In genomic region chr11:90250730-90251129, GRCm38 (mm10) we compare ENCODE assay signal across 9 mouse cellular contexts. TPM values are rescaled to one million over a fixed set of nuclear protein-coding genes. Genes with fewer than 3 reads are reported as not detected.
DNase-seq lines count a peak whose midpoint lies in the region; ATAC-seq and TF ChIP-seq lines count a peak whose summit lies in the region.
"Had no signal": no experiment of that assay in that cellular context is flagged by ENCODE, and none has a peak within 500 bp of the region (broad histone marks: within the 10 kb centered on the region; RNA-seq: fewer than 3 reads in every experiment).

No protein-coding gene starts in this region.

- no peaks in the 10 kb centered on the region for H3K9me3 ChIP-seq in neural tube, embryonic 11.5 days (ENCODE audit: control insufficient read depth, low read length)
- no peaks in the 10 kb centered on the region for H3K9me3 ChIP-seq in limb, embryonic 13.5 days

- 82% methylated on average over 7 of the region's 7 CpGs for WGBS in neural tube, embryonic 11.5 days
- WGBS in limb, embryonic 13.5 days, result 70% methylated on average over 7 of the region's 7 CpGs
- WGBS in small intestine, adult 2 months, result 14% methylated on average over 7 of the region's 7 CpGs

- DNase-seq in CD4-positive, CD25-positive, alpha-beta regulatory T cell, adult 2 months (ENCODE audit: low read depth, low spot score), result peak; percentile 46
- DNase-seq in neural tube, embryonic 11.5 days (ENCODE audit: low spot score), result no peak
- DNase-seq in neural tube, embryonic 10.5 days (ENCODE audit: extremely low spot score, low spot score), result no peak
- no peak for DNase-seq in left cerebral cortex, postnatal 4 days
- DNase-seq in cerebellum, adult 9-11 months, result no peak
- DNase-seq: right cerebral cortex, postnatal 4 days had no signal

- peak overlapping the region; percentile 55 for H3K4me2 ChIP-seq in neural tube, embryonic 11.5 days (ENCODE audit: low read depth)
- H3K4me2 ChIP-seq in limb, embryonic 13.5 days (replicated peaks), result peak overlapping the region; percentile 86

- H3K4me3 ChIP-seq in neural tube, embryonic 11.5 days (ENCODE audit: low read depth, low read length), result peak overlapping the region; percentile 65
- H3K4me3 ChIP-seq in limb, embryonic 13.5 days, result peak overlapping the region; percentile 86
- no peak overlapping the region for H3K4me3 ChIP-seq in small intestine, adult 2 months (ENCODE audit: low read depth, low read length)

- H3K27me3 ChIP-seq in neural tube, embryonic 11.5 days (ENCODE audit: control insufficient read depth, insufficient read depth, low read length), result no peaks in the 10 kb centered on the region
- H3K27me3 ChIP-seq in limb, embryonic 13.5 days, result no peaks in the 10 kb centered on the region
- no peaks in the 10 kb centered on the region for H3K27me3 ChIP-seq in small intestine, adult 2 months (ENCODE audit: control insufficient read depth, insufficient read depth, low read length)

- TF ChIP-seq POLR2A in small intestine, adult 2 months (IDR thresholded peaks at IDR 0.05; ENCODE audit: low read depth, low read length), result no peak

- ATAC-seq in CD4-positive, CD25-positive, alpha-beta regulatory T cell, adult 4 months, result no peak
- ATAC-seq in neural tube, embryonic 11.5 days (ENCODE audit: insufficient read depth, low FRiP score, low TSS enrichment), result no peak
- ATAC-seq in limb, embryonic 13.5 days (ENCODE audit: low FRiP score, low read depth), result no peak

- no peak for TF ChIP-seq CTCF in small intestine, adult 2 months (IDR thresholded peaks at IDR 0.05; ENCODE audit: extremely low read depth, insufficient read length, insufficient replicate concordance, low read depth, low read length)

- no peaks in the 10 kb centered on the region; the same call in 1 of the 2 replicates for H3K4me1 ChIP-seq in neural tube, embryonic 11.5 days (ENCODE audit: control insufficient read depth, insufficient read depth, low read length)
- H3K4me1 ChIP-seq in limb, embryonic 13.5 days, result peaks cover 25% of the 10 kb centered on the region
- peaks cover 10% of the 10 kb centered on the region for H3K4me1 ChIP-seq in small intestine, adult 2 months (ENCODE audit: control insufficient read depth, insufficient read depth, insufficient read length, low read length)

- intact Hi-C loops in left cerebral cortex, postnatal 4 days (cut with DNase I), result loop anchor here (10.0 kb wide), 1 partner anchor 134 kb away; no protein-coding TSS in a partner anchor

- peak overlapping the region; percentile 73 for H3K9ac ChIP-seq in neural tube, embryonic 11.5 days (ENCODE audit: low read length)
- peak overlapping the region; percentile 92 for H3K9ac ChIP-seq in limb, embryonic 13.5 days

- no peaks in the 10 kb centered on the region for H3K36me3 ChIP-seq in neural tube, embryonic 11.5 days (ENCODE audit: control insufficient read depth, insufficient read depth, low read length)
- H3K36me3 ChIP-seq in limb, embryonic 13.5 days, result no peaks in the 10 kb centered on the region
- no peaks in the 10 kb centered on the region for H3K36me3 ChIP-seq in small intestine, adult 2 months (ENCODE audit: control insufficient read depth, insufficient read depth, low read length)

- H3K27ac ChIP-seq in neural tube, embryonic 11.5 days (ENCODE audit: low read depth, low read length), result no peak overlapping the region
- no peak overlapping the region for H3K27ac ChIP-seq in limb, embryonic 13.5 days
- peak overlapping the region; percentile 67 for H3K27ac ChIP-seq in small intestine, adult 2 months (ENCODE audit: insufficient read depth, low read depth, low read length)

RNA-seq across cellular contexts. Expression of gene Mmd, which starts 1.5 kb away (rescaled TPM):
- 10 to 100 TPM; 20.8 to 21.5 TPM for polyA plus RNA-seq in CD4-positive, CD25-positive, alpha-beta regulatory T cell, adult 4 months (2017; shearing (Covaris generic))
- 48.2 and 51.6 TPM in 2 replicates for polyA plus RNA-seq in neural tube, embryonic 11.5 days (2014; fragmentation: Nextera tagmentation; extraction: Ambion mirVana)
- 36.7 and 37.4 TPM in 2 replicates for polyA plus RNA-seq in limb, embryonic 13.5 days (2015; fragmentation: Nextera tagmentation; extraction: Ambion mirVana)
- 10.3 and 21.2 TPM in 2 replicates for polyA plus RNA-seq in small intestine, adult 2 months (2012; rRNA removed)
- 100 to 1,000 TPM; 189 to 209 TPM for total RNA-seq in left cerebral cortex, postnatal 4 days (2021)
